Mouse (Mus musculus) thymus, adult 2 months (tissue): ENCODE results near the gene Shb.

Source experiments
- CTCF ChIP-seq: fragments of 200-500 bp; IDR thresholded peaks from 2 replicates; pipeline ENCODE4 v1.5.1; 2012; ENCODE audit warnings: mild to moderate bottlenecking, control low read depth, low read length, moderate library complexity, borderline replicate concordance; ENCODE audit not compliant: control insufficient read depth, poor library complexity, insufficient read depth; ENCODE audit errors: extremely low read depth
- POLR2A ChIP-seq: fragments of 200-500 bp; IDR thresholded peaks from 2 replicates; pipeline ENCODE4 v1.6.1; 2012; ENCODE audit warnings: mild to moderate bottlenecking, low read length, control low read depth, moderate library complexity; ENCODE audit not compliant: control insufficient read depth, poor library complexity, insufficient read depth; ENCODE audit errors: extremely low read depth

DNA sequence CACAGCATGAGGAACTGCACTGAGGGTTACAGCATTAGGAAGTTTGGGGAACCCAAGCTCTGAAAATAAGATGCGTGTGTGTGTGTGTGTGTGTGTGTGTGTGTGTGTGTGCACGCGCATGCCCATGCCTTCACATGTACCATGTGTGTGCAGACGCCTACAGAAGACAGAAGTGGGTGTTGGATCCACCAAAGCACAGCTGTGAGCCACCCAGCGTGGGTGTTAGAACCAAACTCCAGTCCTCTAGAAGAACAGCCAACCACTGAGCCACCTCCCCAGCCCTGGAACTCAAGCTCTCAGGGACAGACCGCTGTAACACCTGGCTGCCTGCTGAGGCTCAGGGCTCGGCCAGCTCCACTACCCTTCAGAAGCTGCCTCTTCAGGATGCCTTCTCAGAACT lies 83.8 kb downstream of the Shb start:
- TF ChIP-seq POLR2A = no peak
- TF ChIP-seq CTCF = no peak
